Mouse (Mus musculus) CH12.LX (cell line): Measurements from ENCODE around the gene 9530053A07Rik. TPM values are rescaled to one million over a fixed set of nuclear protein-coding genes. Genes with fewer than 3 reads are reported as not detected.
A peak's percentile ranks its signal among the peaks of the same experiment; 100 is the strongest.

Experiments used
- DNase-seq: peaks from one replicate; pipeline ENCODE4 v3.0.0-alpha.2; 2013; ENCODE audit errors: extremely low read depth
- H3K27ac ChIP-seq: 2 replicates; pipeline ENCODE4 v1.5.1; 2012; ENCODE audit warnings: low read depth, mild to moderate bottlenecking, control low read depth, moderate library complexity; ENCODE audit not compliant: insufficient read depth
- H3K27me3 ChIP-seq: replicated peaks from 2 replicates; pipeline ENCODE3; 2012; ENCODE audit warnings: inconsistent platforms
- H3K36me3 ChIP-seq, 2 experiments: replicated peaks in 1 of 2; 2 replicates each; pipeline versions ENCODE3 to v1.6.1; 2012; ENCODE audit warnings: inconsistent platforms in 1 of 2, low read length in 1 of 2, mild to moderate bottlenecking in 1 of 2, mixed read lengths in 1 of 2, moderate library complexity in 1 of 2; ENCODE audit not compliant: control insufficient read depth in 1 of 2, insufficient read depth in 1 of 2
- H3K4me1 ChIP-seq, 2 experiments: 2 replicates each; pipeline ENCODE4 v1.6.1; 2012; ENCODE audit warnings: inconsistent platforms in 1 of 2, moderate library complexity in 1 of 2; ENCODE audit not compliant: insufficient read depth in 2 of 2, control insufficient read depth in 1 of 2
- H3K4me2 ChIP-seq: 2 replicates; pipeline ENCODE4 v1.6.1; 2012; ENCODE audit warnings: low read depth, mild to moderate bottlenecking, control low read depth; ENCODE audit not compliant: poor library complexity, insufficient read depth, severe bottlenecking
- H3K4me3 ChIP-seq, 3 experiments: fragments of 150-350 bp in 1 of 3; sonication (generic) in 1 of 3; replicated peaks in 1 of 3; 2 replicates each; pipeline versions ENCODE3 to v1.5.1; 2011 to 2012; ENCODE audit warnings: low read depth in 2 of 3, low read length in 2 of 3, mild to moderate bottlenecking in 2 of 3, moderate library complexity in 2 of 3, control low read depth in 1 of 3, improper control_type of control experiment in 1 of 3, inconsistent platforms in 1 of 3, mixed read lengths in 1 of 3; ENCODE audit not compliant: poor library complexity in 1 of 3
- H3K79me2 ChIP-seq: replicated peaks from 2 replicates; pipeline ENCODE4 v1.6.1; 2012; ENCODE audit warnings: mild to moderate bottlenecking, moderate library complexity; ENCODE audit not compliant: control insufficient read depth, poor library complexity, insufficient read depth, severe bottlenecking; ENCODE audit errors: extremely low read depth
- H3K9ac ChIP-seq: 2 replicates; pipeline ENCODE4 v1.6.1; 2012; ENCODE audit warnings: low read depth, mild to moderate bottlenecking, control low read depth, moderate library complexity; ENCODE audit not compliant: insufficient read depth
- H3K9me3 ChIP-seq: replicated peaks from 2 replicates; pipeline ENCODE3; 2012; ENCODE audit warnings: low read length, inconsistent platforms, mixed read lengths
- BHLHE40 ChIP-seq: IDR thresholded peaks from 2 replicates; pipeline ENCODE4 v1.6.1; 2011; ENCODE audit warnings: mild to moderate bottlenecking, low read depth, low read length, improper control_type of control experiment
- CHD1 ChIP-seq: IDR thresholded peaks from 2 replicates; pipeline ENCODE4 v1.6.1; 2012; ENCODE audit warnings: low read depth, low read length, improper control_type of control experiment, inconsistent platforms
- E2F4 ChIP-seq: IDR thresholded peaks from 2 replicates; pipeline ENCODE4 v1.6.1; 2011; ENCODE audit warnings: low read depth, low read length, improper control_type of control experiment; ENCODE audit not compliant: insufficient replicate concordance
- ELF1 ChIP-seq: IDR thresholded peaks from 2 replicates; pipeline ENCODE4 v1.6.1; 2014; ENCODE audit warnings: low read depth, mild to moderate bottlenecking, inconsistent platforms, low read length, improper control_type of control experiment
- EP300 ChIP-seq: IDR thresholded peaks from 2 replicates; pipeline ENCODE4 v1.6.1; 2011; ENCODE audit warnings: low read length, improper control_type of control experiment
- ETS1 ChIP-seq: conservative IDR thresholded peaks from 2 replicates; pipeline ENCODE4 v1.6.1; 2012; ENCODE audit warnings: low read depth, mild to moderate bottlenecking, inconsistent platforms, low read length, improper control_type of control experiment, moderate library complexity
- GABPA ChIP-seq: IDR thresholded peaks from 2 replicates; pipeline ENCODE4 v1.6.1; 2012; ENCODE audit warnings: low read depth, low read length, improper control_type of control experiment, inconsistent platforms; ENCODE audit not compliant: insufficient replicate concordance
- IRF4 ChIP-seq: IDR thresholded peaks from 2 replicates; pipeline ENCODE4 v1.6.1; 2014; ENCODE audit warnings: low read depth, mild to moderate bottlenecking, inconsistent platforms, low read length, improper control_type of control experiment
- KAT2A ChIP-seq: IDR thresholded peaks from 2 replicates; pipeline ENCODE4 v1.6.1; 2012; ENCODE audit warnings: low read length, improper control_type of control experiment, inconsistent platforms; ENCODE audit not compliant: insufficient replicate concordance
- MAFK ChIP-seq: IDR thresholded peaks from 2 replicates; pipeline ENCODE4 v1.6.1; 2011; ENCODE audit warnings: low read length, improper control_type of control experiment; ENCODE audit not compliant: insufficient replicate concordance
- MAZ ChIP-seq: IDR thresholded peaks from 2 replicates; pipeline ENCODE4 v1.6.1; 2012; ENCODE audit warnings: low read depth, mild to moderate bottlenecking, inconsistent platforms, low read length, improper control_type of control experiment, moderate library complexity
- MEF2A ChIP-seq: IDR thresholded peaks from 2 replicates; pipeline ENCODE4 v1.6.1; 2014; ENCODE audit warnings: low read depth, mild to moderate bottlenecking, inconsistent platforms, low read length, improper control_type of control experiment, borderline replicate concordance
- NELFE ChIP-seq: IDR thresholded peaks from 2 replicates; pipeline ENCODE4 v1.6.1; 2011; ENCODE audit warnings: low read depth, low read length, improper control_type of control experiment
- PAX5 ChIP-seq: IDR thresholded peaks from 2 replicates; pipeline ENCODE4 v1.6.1; 2012; ENCODE audit warnings: low read length, inconsistent platforms, mixed read lengths
- POLR2A ChIP-seq: IDR thresholded peaks from 2 replicates; pipeline ENCODE4 v1.6.1; 2011; ENCODE audit warnings: low read depth, mild to moderate bottlenecking, improper control_type of control experiment, low read length
- POLR2AphosphoS2 ChIP-seq: IDR thresholded peaks from 2 replicates; pipeline ENCODE4 v1.6.1; 2011; ENCODE audit warnings: low read depth, low read length, improper control_type of control experiment
- RCOR1 ChIP-seq: conservative IDR thresholded peaks from 2 replicates; pipeline ENCODE4 v1.6.1; 2012; ENCODE audit warnings: low read depth, mild to moderate bottlenecking, inconsistent platforms, low read length, improper control_type of control experiment
- SIN3A ChIP-seq: IDR thresholded peaks from 2 replicates; pipeline ENCODE4 v1.6.1; 2012; ENCODE audit warnings: low read length, improper control_type of control experiment, inconsistent platforms
- TCF12 ChIP-seq: IDR thresholded peaks from 2 replicates; pipeline ENCODE4 v1.6.1; 2014; ENCODE audit warnings: low read depth, mild to moderate bottlenecking, inconsistent platforms, low read length, improper control_type of control experiment
- USF2 ChIP-seq: conservative IDR thresholded peaks from 2 replicates; pipeline ENCODE4 v1.6.1; 2011; ENCODE audit warnings: low read depth, low read length, improper control_type of control experiment
- ZC3H11A ChIP-seq: IDR thresholded peaks from 2 replicates; pipeline ENCODE4 v1.6.1; 2012; ENCODE audit warnings: low read depth, mild to moderate bottlenecking, inconsistent platforms, low read length, improper control_type of control experiment
- ZKSCAN1 ChIP-seq: IDR thresholded peaks from 2 replicates; pipeline ENCODE4 v1.6.1; 2012; ENCODE audit warnings: low read depth, inconsistent platforms, low read length, improper control_type of control experiment, borderline replicate concordance
- ZNF384 ChIP-seq: IDR thresholded peaks from 2 replicates; pipeline ENCODE4 v1.6.1; 2012; ENCODE audit warnings: low read depth, low read length, improper control_type of control experiment, inconsistent platforms
- dilution Hi-C: fragments of 300-500 bp; cut with MboI; formaldehyde crosslinking; loops from 2 replicates; pipeline ENCODE4 v1.14.3; 2020; ENCODE audit warnings: low sequenced_read_pairs; ENCODE audit not compliant: extremely low pct_unique_long_range_greater_than_20kb, extremely low pct_ligation_motif_present
- in situ Hi-C: fragments of 300-500 bp; cut with MboI; formaldehyde crosslinking; loops from 3 replicates; pipeline ENCODE4 v1.14.3; 2019; ENCODE audit warnings: low sequenced_read_pairs, low pct_ligation_motif_present, low pct_unique_long_range_greater_than_20kb, mixed read lengths
- polyA plus RNA-seq: library from polyadenylated mRNA; unstranded; fragments of >175 nt; gene quantifications from 2 replicates; pipeline ENCODE4 v1.2.1, GENCODE M21; 2012; ENCODE audit warnings: low read depth; ENCODE audit not compliant: insufficient read length
- total RNA-seq, 2 experiments: library from RNA; depleted of rRNA; stranded (reverse); fragments of 300-350 nt in 1 of 2; fragments of >200 nt in 1 of 2; gene quantifications; 2 replicates each; pipeline ENCODE4 v1.2.3; 2012 to 2014

9530053A07Rik gene
- total and polyA plus RNA-seq, 3 experiments: 0.03 to 0.64 (median 0.05) TPM

- TF ChIP-seq EP300 (peak; percentile 61), ZNF384 (no peak), ETS1 (peak; percentile 26; the same call in 1 of the 2 replicates), PAX5 (no peak), CHD1 (no peak), POLR2AphosphoS2 (no peak), RCOR1 (0 out of 2 replicates have a peak, but pooled peaks have one; percentile 28), ZC3H11A (no peak), GABPA (no peak)
Observed at GRCm38 (mm10) chr7:28191903-28192302, 62.6 kb downstream of the 9530053A07Rik start (continued).

- no peak for TF ChIP-seq BHLHE40
- TF ChIP-seq RCOR1: no peak
- TF ChIP-seq MAFK: no peak
- no peak for TF ChIP-seq MEF2A
- TF ChIP-seq POLR2AphosphoS2: no peak
- TF ChIP-seq E2F4: no peak
- TF ChIP-seq POLR2A: no peak
- no peak for TF ChIP-seq SIN3A
- TF ChIP-seq ELF1: no peak
- TF ChIP-seq ETS1: no peak
- TF ChIP-seq ZNF384: no peak
- Histone ChIP-seq H3K4me3 (no peak overlapping the region), H3K36me3 (peaks cover 23 to 81% of the 10 kb centered on the region in 2 experiments), H3K27ac (no peak overlapping the region), H3K9me3 (no peaks in the 10 kb centered on the region), H3K9ac (no peak overlapping the region), H3K27me3 (no peaks in the 10 kb centered on the region), H3K4me1 (peaks cover 7 to 22% of the 10 kb centered on the region in 2 experiments; a peak in 2 of 4 replicates), H3K4me2 (no peak overlapping the region), H3K79me2 (no peaks in the 10 kb centered on the region)
- DNase-seq: no peak
- dilution Hi-C loops (no loop called here), in situ Hi-C loops (no loop called here)
Observed at GRCm38 (mm10) chr7:28195414-28196098, 66.3 kb downstream of the 9530053A07Rik start.

GRCm38 (mm10) chr7:28196528-28196927 is 67.3 kb downstream of the 9530053A07Rik start:
- DNase-seq: no peak
- no peak overlapping the region for H3K4me2 ChIP-seq
- dilution Hi-C loops (no loop called here), in situ Hi-C loops (no loop called here)
- H3K9me3 ChIP-seq: no peaks in the 10 kb centered on the region
- peaks cover 3 to 13% of the 10 kb centered on the region in 2 experiments; a peak in 2 of 4 replicates for H3K4me1 ChIP-seq
- TF ChIP-seq BHLHE40: no peak
- TF ChIP-seq SIN3A: no peak
- no peak for TF ChIP-seq GABPA
- no peak for TF ChIP-seq PAX5
- no peak for TF ChIP-seq TCF12
- TF ChIP-seq IRF4: no peak
- TF ChIP-seq ZKSCAN1: no peak
- TF ChIP-seq NELFE: no peak
- no peak for TF ChIP-seq MAZ
- no peak for TF ChIP-seq KAT2A
- TF ChIP-seq USF2: no peak
- TF ChIP-seq POLR2AphosphoS2: no peak
- H3K36me3 ChIP-seq: peaks cover 23 to 71% of the 10 kb centered on the region in 2 experiments
- no peak overlapping the region for H3K4me3 ChIP-seq
- no peaks in the 10 kb centered on the region for H3K27me3 ChIP-seq
- H3K27ac ChIP-seq: no peak overlapping the region
- H3K79me2 ChIP-seq: no peaks in the 10 kb centered on the region
- H3K9ac ChIP-seq: no peak overlapping the region
